Mouse (Mus musculus) hindbrain, embryonic 11.5 days (tissue): ENCODE measurements at regions not wholly inside any gene's neighbourhood (a gene's known extent, or its start where the extent isn't known, plus 50 kb on each side); places are given as distances from the start of the nearest gene placed in this dataset.

Source experiments
- ATAC-seq: fragments of 200-750 bp; cut with Nextera tagmentation; 2 replicates; pipeline ENCODE4 v1.8.0; 2017; ENCODE audit warnings: mild to moderate bottlenecking, moderate TSS enrichment, moderate library complexity; ENCODE audit not compliant: low FRiP score
- DNase-seq: peaks from one replicate; pipeline ENCODE4 v3.0.0-alpha.2; 2015; ENCODE audit warnings: low spot score
- H3K27ac ChIP-seq: fragments of 300-500 bp; sonication (generic); 2 replicates; pipeline ENCODE4 v1.5.1; 2014; ENCODE audit warnings: mild to moderate bottlenecking, low read depth, low read length
- H3K27me3 ChIP-seq: fragments of 300-500 bp; sonication (generic); 2 replicates; pipeline ENCODE4 v1.6.1; 2014; ENCODE audit warnings: mild to moderate bottlenecking, low read length, moderate library complexity, mixed read lengths; ENCODE audit not compliant: control insufficient read depth, insufficient read depth
- H3K36me3 ChIP-seq: fragments of 300-500 bp; sonication (generic); 2 replicates; pipeline ENCODE4 v1.6.1; 2014; ENCODE audit warnings: mild to moderate bottlenecking, low read length, moderate library complexity, mixed read lengths; ENCODE audit not compliant: control insufficient read depth, insufficient read depth
- H3K4me1 ChIP-seq: fragments of 300-500 bp; sonication (generic); replicated peaks from 2 replicates; pipeline ENCODE4 v1.6.1; 2014; ENCODE audit warnings: low read length, mixed read lengths; ENCODE audit not compliant: control insufficient read depth, insufficient read depth
- H3K4me2 ChIP-seq: fragments of 300-500 bp; sonication (generic); replicated peaks from 2 replicates; pipeline ENCODE4 v1.6.1; 2014; ENCODE audit warnings: mild to moderate bottlenecking, low read depth, low read length
- H3K4me3 ChIP-seq: fragments of 300-500 bp; sonication (generic); 2 replicates; pipeline ENCODE4 v1.5.1; 2014; ENCODE audit warnings: low read depth, low read length
- H3K9ac ChIP-seq: fragments of 300-500 bp; sonication (generic); 2 replicates; pipeline ENCODE4 v1.6.1; 2014; ENCODE audit warnings: low read depth, low read length
- H3K9me3 ChIP-seq: fragments of 300-500 bp; sonication (generic); 2 replicates; pipeline ENCODE4 v1.6.1; 2016; ENCODE audit warnings: low read length; ENCODE audit not compliant: control insufficient read depth
- WGBS: fragments of 180-500 bp; shearing (Covaris S2); extraction: QIAGEN DNeasy Blood & Tissue Kit; methylation state at CpG from one replicate; pipeline ENCODE4 v1.1.7; 2014; 5-methylcytosine and 5-hydroxymethylcytosine counted together

DNA sequence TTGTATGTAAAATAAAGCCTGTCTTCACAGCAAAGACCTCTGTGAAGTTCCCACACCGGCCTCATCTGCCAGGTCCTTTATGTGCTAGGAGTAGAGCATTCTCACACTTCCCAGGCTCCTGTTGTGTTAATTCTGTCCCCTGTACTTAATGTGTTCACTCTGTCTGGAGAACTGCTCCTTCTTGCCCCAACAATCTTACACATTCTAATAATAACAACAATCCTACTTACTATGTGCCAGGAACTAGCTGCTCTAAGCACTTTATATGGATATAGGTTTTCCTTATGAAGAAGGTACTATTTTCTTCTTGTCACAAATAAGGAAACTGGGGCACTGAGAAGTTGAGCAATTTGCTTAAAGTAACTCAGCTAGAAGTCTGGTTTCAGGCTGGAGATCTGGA is 456.6 kb upstream of the Nr2f1 start:
- ATAC-seq (no peak), DNase-seq (no peak)
- Histone ChIP-seq H3K9ac (no peak overlapping the region), H3K36me3 (no peaks in the 10 kb centered on the region), H3K4me2 (no peak overlapping the region), H3K27me3 (no peaks in the 10 kb centered on the region), H3K4me1 (no peaks in the 10 kb centered on the region), H3K4me3 (no peak overlapping the region), H3K27ac (no peak overlapping the region), H3K9me3 (no peaks in the 10 kb centered on the region)
- WGBS, result 71% methylated on average over 1 of the region's 1 CpGs

DNA sequence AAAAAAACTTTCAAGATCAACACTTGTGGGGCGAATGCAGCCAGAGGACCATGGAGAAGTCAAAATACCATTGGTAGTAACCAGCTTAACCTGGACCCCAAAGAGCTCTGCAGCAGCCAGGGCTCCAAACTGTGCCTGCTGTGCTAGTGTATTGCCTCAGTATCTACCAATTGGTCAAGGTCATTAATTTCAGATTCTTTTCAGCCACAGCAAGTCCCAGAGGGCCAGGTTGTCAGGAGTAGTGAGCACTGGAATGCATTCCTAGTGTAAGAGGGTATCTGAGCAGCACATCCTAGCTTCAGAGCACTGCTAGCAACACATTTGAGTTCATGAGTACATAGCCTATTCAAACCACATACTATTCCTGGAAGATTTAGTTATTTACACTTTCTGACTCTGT is 451.3 kb upstream of the Nr2f1 start:
- Histone ChIP-seq H3K9me3 (no peaks in the 10 kb centered on the region), H3K27ac (no peak overlapping the region), H3K4me1 (no peaks in the 10 kb centered on the region), H3K4me3 (no peak overlapping the region), H3K27me3 (no peaks in the 10 kb centered on the region), H3K4me2 (no peak overlapping the region), H3K9ac (no peak overlapping the region), H3K36me3 (no peaks in the 10 kb centered on the region)
- DNase-seq (no peak), ATAC-seq (peak; percentile 63)
- WGBS, result 80% methylated on average over 1 of the region's 1 CpGs

DNA sequence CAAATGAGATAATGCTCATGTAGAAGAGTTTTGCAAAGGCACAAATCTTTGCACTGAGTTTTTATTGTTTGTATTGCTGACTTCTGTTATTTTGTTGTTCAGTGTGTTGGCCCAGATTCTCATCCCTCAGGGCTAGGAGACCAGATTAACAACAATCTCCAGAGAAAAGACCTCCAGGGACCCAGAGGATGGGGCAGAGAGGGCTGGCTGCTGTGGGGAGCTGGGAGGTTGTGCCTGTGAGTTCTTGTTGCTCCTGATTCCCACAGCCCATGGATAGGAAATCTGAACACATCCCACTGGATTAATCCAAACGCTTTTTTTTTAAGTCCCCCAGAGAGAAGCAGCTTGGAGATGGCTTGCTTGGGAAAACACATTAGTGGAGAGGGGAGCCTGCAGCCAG is 445.0 kb upstream of the Nr2f1 start:
- Histone ChIP-seq H3K27ac (no peak overlapping the region), H3K9me3 (no peaks in the 10 kb centered on the region), H3K36me3 (no peaks in the 10 kb centered on the region), H3K9ac (no peak overlapping the region), H3K4me1 (no peaks in the 10 kb centered on the region), H3K27me3 (no peaks in the 10 kb centered on the region), H3K4me3 (no peak overlapping the region), H3K4me2 (no peak overlapping the region)
- DNase-seq (no peak), ATAC-seq (no peak)
- WGBS, result 10% methylated on average over 1 of the region's 1 CpGs

DNA sequence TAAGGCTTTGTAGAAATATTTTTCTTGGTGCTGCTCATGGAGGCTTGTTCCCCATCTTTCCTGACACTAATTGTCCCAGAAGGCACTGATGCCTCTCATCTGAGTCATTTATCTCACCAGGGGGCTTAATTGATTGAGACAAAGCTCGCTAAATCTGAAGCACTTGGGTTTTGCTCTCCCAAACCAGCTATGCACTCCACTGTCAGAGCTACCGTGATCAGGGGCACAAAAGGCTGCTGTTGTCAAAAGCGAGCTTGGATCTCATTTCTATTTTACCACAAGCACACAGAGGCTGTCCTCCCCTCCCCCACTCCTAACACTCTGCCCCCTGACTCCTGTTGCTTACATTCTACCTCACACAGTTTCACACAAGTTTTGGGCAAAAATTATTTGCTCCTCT is 443.5 kb upstream of the Nr2f1 start:
- no peaks in the 10 kb centered on the region for H3K9me3 ChIP-seq
- H3K9ac ChIP-seq, result no peak overlapping the region
- H3K36me3 ChIP-seq, result no peaks in the 10 kb centered on the region
- no peak overlapping the region for H3K4me3 ChIP-seq
- peak; percentile 48 for DNase-seq
- ATAC-seq, result peak; percentile 75; the same call in 1 of the 2 replicates
- no peak overlapping the region for H3K4me2 ChIP-seq
- H3K27me3 ChIP-seq, result no peaks in the 10 kb centered on the region
- 0% methylated on average over 3 of the region's 3 CpGs for WGBS
- peak overlapping the region; percentile 14; the same call in 1 of the 2 replicates for H3K27ac ChIP-seq
- H3K4me1 ChIP-seq, result no peaks in the 10 kb centered on the region

DNA sequence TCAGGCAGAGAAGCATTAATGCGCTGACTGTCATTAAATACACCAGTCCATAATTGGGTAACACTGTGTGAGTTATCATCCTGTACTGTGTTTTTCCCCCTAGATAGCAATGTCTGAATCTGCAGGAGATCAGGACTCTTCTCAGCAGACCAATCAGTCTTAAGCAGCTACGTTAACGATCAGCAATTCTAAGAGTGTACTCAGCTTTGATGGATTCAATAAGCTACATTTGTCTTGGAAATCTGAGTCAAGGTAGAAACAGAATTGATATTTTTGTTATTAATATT is 442.8 kb upstream of the Nr2f1 start:
- no peaks in the 10 kb centered on the region for H3K4me1 ChIP-seq
- no peaks in the 10 kb centered on the region for H3K36me3 ChIP-seq
- H3K27me3 ChIP-seq, result no peaks in the 10 kb centered on the region
- no peak overlapping the region for H3K4me3 ChIP-seq
- no peak for ATAC-seq
- WGBS, result 58% methylated on average over 3 of the region's 3 CpGs
- H3K27ac ChIP-seq, result no peak overlapping the region
- DNase-seq, result no peak
- H3K9me3 ChIP-seq, result no peaks in the 10 kb centered on the region
- H3K4me2 ChIP-seq, result no peak overlapping the region
- H3K9ac ChIP-seq, result no peak overlapping the region

DNA sequence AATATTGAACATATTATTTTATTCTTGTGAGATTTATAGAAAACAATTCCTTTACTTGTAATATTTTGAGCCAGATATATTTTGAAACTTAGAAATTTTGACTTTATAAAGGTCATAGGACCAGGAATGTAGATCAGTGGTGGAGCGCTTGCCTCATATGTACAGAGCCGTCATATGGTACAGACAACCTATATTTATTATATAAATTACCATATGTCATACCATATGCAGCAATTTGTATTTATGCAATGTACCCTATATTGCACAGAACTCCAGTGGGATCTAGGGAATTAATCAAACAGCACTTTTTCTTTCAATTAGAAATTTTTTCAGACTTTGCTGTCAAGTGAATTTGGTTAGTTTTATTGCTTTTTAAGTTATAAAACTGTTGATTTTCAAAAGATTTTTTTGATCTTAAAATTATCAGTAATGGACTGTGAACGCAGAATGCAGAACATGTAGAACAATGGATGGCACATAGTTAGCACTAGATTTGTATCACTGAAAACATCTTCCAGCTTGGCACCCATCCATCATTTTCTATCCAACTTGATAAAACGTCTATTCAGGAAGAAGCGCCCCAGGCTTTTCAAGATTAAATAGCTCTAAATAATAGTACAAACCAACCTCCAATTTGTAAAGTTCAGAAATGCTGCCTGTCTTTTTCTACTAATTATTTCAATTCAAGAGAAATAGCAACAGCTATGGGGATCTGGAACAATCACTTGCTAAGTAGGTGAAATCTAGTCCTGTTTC is 442.3 kb upstream of the Nr2f1 start:
- no peaks in the 10 kb centered on the region for H3K27me3 ChIP-seq
- H3K9me3 ChIP-seq, result no peaks in the 10 kb centered on the region
- no peak overlapping the region for H3K4me2 ChIP-seq
- no peak for ATAC-seq
- no peak for DNase-seq
- H3K36me3 ChIP-seq, result no peaks in the 10 kb centered on the region
- WGBS, result 74% methylated on average over 5 of the region's 5 CpGs
- H3K27ac ChIP-seq, result no peak overlapping the region
- no peak overlapping the region for H3K9ac ChIP-seq
- no peak overlapping the region for H3K4me3 ChIP-seq
- H3K4me1 ChIP-seq, result no peaks in the 10 kb centered on the region

DNA sequence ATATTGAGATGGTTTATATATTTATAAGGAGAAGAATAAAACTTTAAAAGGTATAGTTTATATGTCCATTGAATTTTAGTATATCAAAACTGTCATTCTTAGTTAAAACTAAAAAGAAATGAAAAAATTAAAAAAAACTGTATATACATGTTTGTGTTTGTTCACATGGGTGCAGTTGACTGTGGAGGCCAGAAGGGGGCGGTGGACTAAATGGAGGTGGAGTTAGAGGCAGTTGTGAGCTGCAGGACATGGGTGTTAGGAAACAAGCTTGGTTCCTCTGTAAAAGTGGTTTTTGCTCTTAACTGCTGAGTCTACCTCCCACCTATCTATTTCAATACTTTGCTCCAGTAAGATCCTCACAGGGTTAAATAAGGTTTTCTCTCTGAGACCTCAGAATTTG is 440.8 kb upstream of the Nr2f1 start:
- Histone ChIP-seq H3K9ac (no peak overlapping the region), H3K4me1 (no peaks in the 10 kb centered on the region), H3K9me3 (no peaks in the 10 kb centered on the region), H3K4me2 (no peak overlapping the region), H3K36me3 (no peaks in the 10 kb centered on the region), H3K27ac (no peak overlapping the region), H3K4me3 (no peak overlapping the region), H3K27me3 (no peaks in the 10 kb centered on the region)
- DNase-seq (no peak), ATAC-seq (no peak)
- 71% methylated on average over 1 of the region's 1 CpGs for WGBS

DNA sequence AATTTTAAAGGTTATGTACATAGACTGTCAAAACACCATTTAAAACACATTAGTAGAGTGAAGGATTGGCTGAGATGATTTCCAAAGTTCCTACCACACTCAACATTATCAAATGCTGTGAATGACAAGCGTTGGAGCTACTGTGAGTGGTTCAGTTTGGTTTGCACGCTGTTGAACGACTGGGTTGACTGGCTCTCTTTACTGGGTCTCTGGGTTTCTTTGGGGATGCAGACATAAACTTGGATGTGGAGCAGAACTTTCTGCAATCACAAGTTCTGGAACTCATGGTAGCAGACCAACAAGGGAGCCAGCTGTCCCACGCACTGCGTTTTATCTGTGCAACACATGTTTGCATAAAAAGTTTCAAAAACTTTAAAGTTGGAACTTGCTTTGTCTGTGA is 438.9 kb upstream of the Nr2f1 start:
- no peak overlapping the region for H3K27ac ChIP-seq
- WGBS, result 94% methylated on average over 5 of the region's 5 CpGs
- no peak for DNase-seq

DNA sequence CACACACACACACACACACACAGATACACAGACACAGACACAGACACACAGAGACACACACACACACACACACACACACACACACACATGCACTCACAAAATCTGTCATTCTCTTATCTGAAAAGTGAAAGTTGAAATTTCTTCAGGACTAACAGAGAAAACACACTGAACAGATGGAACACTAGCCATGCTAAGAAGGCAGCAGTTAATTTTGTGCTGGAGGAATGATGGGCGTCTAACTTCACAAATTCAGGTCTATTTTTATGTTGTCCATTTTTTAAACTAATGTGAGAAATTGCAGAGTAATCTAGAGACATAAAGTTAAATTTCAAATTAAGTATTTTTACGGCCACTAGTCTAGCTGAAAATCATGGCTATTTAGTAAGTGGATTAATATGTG is 432.1 kb upstream of the Nr2f1 start:
- no peak overlapping the region for H3K4me2 ChIP-seq
- H3K4me1 ChIP-seq, result no peaks in the 10 kb centered on the region
- no peak for ATAC-seq
- WGBS, result 90% methylated on average over 2 of the region's 2 CpGs
- H3K9me3 ChIP-seq, result no peaks in the 10 kb centered on the region
- no peak overlapping the region for H3K27ac ChIP-seq
- no peak for DNase-seq
- no peak overlapping the region for H3K4me3 ChIP-seq
- H3K27me3 ChIP-seq, result no peaks in the 10 kb centered on the region
- no peaks in the 10 kb centered on the region for H3K36me3 ChIP-seq
- H3K9ac ChIP-seq, result no peak overlapping the region

More for the DNA sequence above, 438.9 kb upstream of the Nr2f1 start:
- no peak for ATAC-seq
- Histone ChIP-seq H3K4me2 (no peak overlapping the region), H3K36me3 (no peaks in the 10 kb centered on the region), H3K27me3 (no peaks in the 10 kb centered on the region), H3K4me3 (no peak overlapping the region), H3K9ac (no peak overlapping the region), H3K4me1 (no peaks in the 10 kb centered on the region), H3K9me3 (no peaks in the 10 kb centered on the region)
